Mouse (Mus musculus) spleen, postnatal 4 days (tissue): Measurements from ENCODE around the gene Fdxacb1.

ENCODE experiments used
- DNase-seq, 2 experiments: peaks; one replicate each; pipeline ENCODE4 v3.0.0; 2022; ENCODE audit warnings: low spot score in 2 of 2

Gene Fdxacb1

DNA sequence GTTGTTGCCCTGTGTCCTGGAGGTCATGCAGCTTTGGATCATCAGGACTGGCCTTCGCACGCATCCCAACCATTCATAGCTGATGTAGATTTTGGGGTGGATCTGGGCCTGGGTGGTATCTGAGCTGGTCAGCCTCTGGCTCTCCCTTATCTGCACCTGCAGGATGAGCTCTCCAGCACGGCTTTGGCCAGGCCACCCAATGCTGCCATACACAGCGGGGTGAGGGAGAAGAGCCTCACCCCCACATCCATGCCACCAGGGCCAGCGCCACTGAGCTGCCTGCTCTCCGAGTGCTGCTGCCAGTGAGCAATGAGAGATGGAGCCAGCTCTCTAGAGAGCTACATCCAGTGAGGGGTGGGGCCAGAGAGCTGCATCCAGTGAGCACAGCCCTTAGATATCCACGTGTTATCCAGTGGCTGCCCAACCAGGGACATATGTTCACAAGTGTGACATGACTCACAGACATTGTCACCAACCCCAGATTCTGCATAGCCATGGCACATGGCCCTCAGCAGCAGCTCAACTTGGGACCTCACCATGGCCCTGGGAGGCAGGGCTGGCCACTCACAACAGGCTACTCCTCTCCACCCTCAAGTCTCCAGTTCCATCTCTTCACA lies 35.1 kb downstream of the Fdxacb1 start:
- DNase-seq: peak; percentile 77 to 84

GRCm38 (mm10) chr9:50808471-50808870 lies 40.4 kb downstream of the Fdxacb1 start:
- DNase-seq: no peak

DNA sequence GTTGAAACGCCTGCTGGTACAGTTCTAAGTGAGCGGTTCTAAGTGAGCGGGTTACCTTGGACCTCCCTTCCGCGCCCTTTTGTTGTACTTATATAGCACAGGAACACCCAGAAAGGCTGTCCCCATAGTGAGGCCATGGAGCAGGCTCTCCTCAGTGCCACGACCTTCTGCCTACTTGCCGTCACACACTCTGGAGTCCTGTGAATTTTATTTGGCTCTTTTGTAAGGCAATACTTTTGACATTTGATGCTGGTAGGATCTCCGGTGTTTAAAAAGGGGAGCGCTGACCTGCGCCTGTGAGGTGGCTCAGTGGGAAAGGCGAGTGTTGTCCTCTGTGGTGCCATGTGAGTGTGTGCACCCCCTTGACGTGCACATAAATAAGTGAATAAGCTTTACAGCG lies 41.1 kb downstream of the Fdxacb1 start:
- DNase-seq: no peak

- peak in 1 of 2 experiments; percentile 45 for DNase-seq
Measured at GRCm38 (mm10) chr9:50811187-50811586, 43.2 kb downstream of the Fdxacb1 start.

GRCm38 (mm10) chr9:50811746-50812145 lies 43.7 kb downstream of the Fdxacb1 start:
- DNase-seq: no peak

GRCm38 (mm10) chr9:50813796-50814195 lies 45.8 kb downstream of the Fdxacb1 start:
- DNase-seq: no peak

DNA sequence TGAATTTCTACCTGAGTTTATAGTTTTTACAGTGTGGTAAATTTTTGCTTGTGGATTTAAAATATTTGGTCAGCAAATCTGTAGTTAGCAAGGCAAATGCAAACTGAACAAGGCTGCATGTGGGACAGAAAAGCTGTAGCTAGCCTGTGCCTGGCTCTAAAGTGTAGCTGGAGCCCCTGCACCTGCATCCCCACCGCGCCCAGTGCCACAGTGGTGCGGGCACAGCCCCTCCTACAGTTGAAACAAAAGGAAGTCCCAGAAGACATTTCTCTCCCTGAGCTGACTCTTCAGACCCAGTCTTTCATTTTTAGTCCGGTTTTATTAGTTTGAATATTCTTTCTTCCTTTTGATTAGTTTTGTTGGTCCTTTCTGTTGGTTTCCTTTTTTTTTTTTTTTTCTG lies 47.6 kb downstream of the Fdxacb1 start:
- DNase-seq: no peak

GRCm38 (mm10) chr9:50816512-50816911 lies 48.5 kb downstream of the Fdxacb1 start:
- DNase-seq: no peak

GRCm38 (mm10) chr9:50818050-50818449 lies 50.0 kb downstream of the Fdxacb1 start:
- no peak for DNase-seq

DNA sequence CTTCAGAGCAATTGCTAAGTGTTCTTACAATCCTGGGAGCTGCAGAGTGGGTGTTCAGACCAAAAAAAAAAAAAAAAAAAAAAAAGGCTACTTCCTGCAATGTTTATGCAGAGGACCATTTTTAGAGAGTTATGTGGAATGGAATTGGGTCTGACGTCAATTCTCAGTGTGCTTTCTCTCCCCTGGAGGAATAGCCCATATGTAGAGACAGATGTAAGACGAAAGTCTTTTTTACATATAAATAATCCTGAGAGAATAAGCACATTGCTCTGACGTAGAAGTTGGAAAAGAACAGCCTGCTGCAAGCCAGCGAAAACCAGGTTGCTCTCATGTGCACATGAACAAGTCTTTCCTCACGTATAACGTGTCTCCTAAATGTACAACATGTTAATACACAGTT lies 51.7 kb downstream of the Fdxacb1 start:
- DNase-seq: no peak

- no peak for DNase-seq
Measured at GRCm38 (mm10) chr9:50821651-50822050, 53.6 kb downstream of the Fdxacb1 start.

- no peak for DNase-seq
Measured at GRCm38 (mm10) chr9:50822216-50822615, 54.2 kb downstream of the Fdxacb1 start.
